Mouse (Mus musculus): ENCODE results near the gene 4930578G10Rik.
"Not testable (repeated sequence)": the region's sequence is repeated elsewhere in the genome, so short reads cannot be mapped to it uniquely, and the experiment has no call there.

The 4930578G10Rik gene

DNA sequence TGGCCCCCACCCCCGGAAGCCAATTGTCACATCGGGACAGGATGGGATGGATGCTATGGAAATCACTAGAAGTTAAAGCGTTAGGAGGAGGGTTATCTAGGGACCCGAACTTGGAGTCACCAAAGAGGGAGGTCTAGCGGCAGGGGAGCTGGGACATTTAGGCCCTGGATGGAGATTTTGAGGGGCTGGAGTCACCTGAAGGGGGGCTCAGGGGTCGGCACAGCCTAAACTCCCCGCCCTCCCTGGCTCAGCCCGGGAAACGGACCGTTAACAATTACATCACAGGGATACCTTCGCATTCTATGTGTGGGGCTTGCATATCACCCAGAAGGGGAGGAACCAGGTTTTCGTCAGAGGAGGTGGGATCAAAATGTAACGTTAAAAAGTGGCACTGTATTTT is at the start of gene 4930578G10Rik:
TSS of gene 4930578G10Rik (plus strand) at position 301 of the 400 bp plus-strand sequence.
- DNase-seq (ENCODE audit: low spot score), result not testable (repeated sequence)

DNA sequence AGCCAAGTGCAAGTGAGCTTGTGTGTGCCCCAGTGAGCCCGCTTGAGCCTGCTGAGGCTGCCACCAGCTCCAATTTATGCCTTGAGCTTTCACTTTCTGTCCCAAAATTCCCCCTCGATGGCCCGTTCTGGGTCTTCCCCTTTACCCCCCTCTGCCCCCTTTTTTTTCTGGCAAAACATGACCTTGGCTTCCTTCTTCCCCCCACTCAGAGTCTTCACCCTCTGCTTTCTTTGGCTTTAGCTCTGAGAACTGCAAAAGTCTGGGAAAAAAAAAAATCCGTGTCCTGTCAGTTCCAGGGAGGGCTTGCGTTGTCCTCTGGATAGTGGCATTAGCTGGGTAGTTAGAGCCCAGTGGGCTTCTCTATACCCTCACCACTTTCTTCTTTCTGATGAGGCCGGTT is 21.1 kb downstream of the 4930578G10Rik start, which contains the start of gene Ccl19:
TSS of gene Ccl19 (minus strand) at position 101 of the 400 bp plus-strand sequence.
- not testable (repeated sequence) for DNase-seq (ENCODE audit: low spot score)

DNA sequence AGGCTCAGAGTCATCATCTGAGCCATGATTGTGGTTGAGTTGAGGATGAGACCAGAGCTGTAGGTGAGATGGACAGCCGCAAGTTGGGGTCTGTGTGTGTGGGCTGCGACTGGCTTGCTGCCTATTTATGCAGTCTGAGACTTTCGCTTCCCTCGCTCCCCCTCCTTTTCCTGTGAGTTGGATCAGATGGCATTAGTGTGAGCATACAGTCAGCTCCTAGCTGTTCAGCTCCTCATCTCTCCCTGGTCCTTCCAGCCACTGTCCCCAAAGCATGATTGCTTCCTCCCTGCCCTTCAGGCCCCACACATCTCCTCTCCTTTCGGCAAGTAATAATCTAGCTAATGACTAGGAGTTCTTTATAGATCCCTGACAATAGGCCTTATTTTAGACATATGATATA is 38.5 kb downstream of the 4930578G10Rik start, which contains the start of gene Ccl21a:
TSS of gene Ccl21a (minus strand) at position 101 of the 400 bp plus-strand sequence.
- not testable (repeated sequence) for DNase-seq (ENCODE audit: low spot score)

DNA sequence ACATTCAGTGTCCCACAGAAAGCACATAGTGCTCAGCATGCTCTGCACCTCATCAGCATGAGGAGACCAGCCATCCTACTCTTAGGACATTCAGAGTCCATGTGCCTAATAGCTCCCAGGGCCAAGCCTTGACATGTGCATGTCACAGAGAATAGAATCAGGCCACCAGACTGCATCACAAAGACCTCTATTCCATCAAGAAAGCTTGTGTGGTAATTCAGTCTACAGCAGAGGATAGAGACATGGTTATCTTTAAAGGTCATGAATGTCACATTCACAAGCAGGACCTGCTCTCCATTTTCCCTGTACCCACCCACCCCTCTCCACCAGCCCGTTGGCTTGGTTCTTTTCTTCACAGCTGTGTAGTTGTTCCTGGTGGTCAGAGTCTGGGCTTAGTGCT is 118.4 kb downstream of the 4930578G10Rik start, which contains the start of gene Fam205a1:
TSS of gene Fam205a1 (minus strand) at position 101 of the 400 bp plus-strand sequence.
- not testable (repeated sequence) for DNase-seq (ENCODE audit: low spot score)

DNA sequence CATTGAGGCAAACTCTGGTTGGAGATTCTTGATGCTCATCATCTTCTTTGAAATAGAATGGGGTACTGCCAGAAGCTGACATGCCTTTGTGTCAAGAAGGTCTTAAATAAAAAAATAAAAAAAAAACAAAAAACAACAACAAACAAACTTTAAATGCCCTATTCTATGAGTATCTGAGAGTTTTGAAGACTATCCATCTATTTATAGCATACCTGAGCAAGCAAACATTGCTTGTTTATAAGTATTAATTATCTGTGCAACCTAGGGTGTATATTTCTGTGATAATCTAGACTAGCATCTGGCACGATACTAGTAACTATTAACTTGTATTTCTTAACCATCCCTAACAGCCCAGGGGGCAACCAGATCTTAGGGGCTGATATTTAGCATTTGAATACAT is 121.3 kb downstream of the 4930578G10Rik start, which contains the start of gene Gm12394:
TSS of gene Gm12394 (minus strand) at position 101 of the 400 bp plus-strand sequence.
- not testable (repeated sequence) for DNase-seq (ENCODE audit: low spot score)

DNA sequence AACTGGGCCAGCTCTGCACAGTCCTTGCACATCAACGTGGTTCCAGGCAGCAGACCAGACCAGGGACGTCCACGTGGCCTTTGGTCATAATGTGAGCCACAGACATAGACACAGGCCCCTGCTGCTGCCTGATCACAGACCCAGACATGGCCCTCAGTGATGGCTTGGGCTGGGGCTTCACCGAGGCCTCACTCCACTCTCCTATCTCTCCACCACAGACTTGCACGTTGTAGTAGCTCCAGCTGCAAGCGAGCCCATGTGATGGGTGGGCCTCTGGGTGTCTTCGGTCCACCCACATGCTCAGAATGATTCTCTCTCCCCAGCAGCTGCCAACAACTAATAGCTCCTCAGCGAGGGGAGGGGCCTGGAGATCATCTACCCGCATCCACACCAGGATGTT is 125.1 kb downstream of the 4930578G10Rik start:
- not testable (repeated sequence) for DNase-seq (ENCODE audit: low spot score)

DNA sequence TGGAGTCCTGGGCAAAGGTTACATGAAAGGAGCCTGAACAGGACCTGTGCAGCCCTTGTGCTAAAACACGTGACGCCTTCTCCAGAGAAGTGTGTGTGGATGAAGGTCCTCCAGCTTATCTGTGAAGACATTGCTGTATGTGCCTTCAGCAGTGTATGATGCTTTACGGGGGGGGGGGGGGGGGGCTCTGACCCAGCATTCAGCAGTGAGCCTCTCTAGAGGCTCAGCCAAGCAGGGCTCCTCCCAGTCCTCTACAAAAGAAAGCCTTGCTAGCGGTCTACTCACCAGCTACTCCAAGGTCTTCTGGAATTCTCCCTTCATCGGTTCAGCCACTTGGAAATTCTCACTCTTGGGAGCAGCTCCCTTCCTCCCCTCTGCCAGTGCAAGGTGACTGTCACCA is 128.1 kb downstream of the 4930578G10Rik start:
- not testable (repeated sequence) for DNase-seq (ENCODE audit: low spot score)

DNA sequence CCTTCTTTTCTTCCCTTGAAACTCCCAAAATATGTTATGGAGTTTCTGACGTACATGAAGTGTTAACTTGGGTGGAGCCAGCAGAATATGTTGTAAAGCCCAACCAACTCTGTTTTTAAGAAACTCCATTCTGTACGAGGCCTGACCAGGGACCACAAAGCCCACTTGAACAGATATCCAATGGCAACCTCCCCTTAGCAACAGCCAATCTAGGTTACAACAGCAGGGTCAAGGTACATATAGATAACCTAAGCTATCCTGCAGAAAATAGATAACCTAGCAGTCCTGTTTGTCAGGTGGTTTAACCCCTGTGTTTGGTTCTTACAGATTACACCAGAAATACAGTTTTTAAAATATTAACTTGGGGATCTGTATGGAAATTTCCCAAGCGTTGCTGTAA is 132.0 kb downstream of the 4930578G10Rik start:
- DNase-seq (ENCODE audit: low spot score), result no peak

DNA sequence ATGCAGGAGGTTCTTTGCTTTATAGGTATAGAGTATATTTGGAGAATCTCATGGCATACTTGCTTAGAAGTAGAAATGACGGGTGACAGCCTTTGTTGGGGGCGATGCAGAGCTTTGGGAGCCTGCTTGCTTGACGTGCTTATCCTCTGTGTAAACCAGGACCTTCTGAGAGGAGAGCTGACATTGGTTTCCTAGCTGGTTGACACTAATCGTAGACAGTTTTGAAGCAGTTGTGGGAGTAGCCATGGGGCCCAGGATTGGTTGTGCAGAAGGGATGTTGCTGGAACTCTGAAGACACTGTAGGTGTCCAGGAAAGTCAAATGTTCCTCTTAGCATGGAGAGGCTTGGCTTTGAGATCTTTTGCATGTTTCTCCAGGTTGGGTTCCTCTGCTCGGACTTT is 132.8 kb downstream of the 4930578G10Rik start:
- DNase-seq (ENCODE audit: low spot score), result no peak

DNA sequence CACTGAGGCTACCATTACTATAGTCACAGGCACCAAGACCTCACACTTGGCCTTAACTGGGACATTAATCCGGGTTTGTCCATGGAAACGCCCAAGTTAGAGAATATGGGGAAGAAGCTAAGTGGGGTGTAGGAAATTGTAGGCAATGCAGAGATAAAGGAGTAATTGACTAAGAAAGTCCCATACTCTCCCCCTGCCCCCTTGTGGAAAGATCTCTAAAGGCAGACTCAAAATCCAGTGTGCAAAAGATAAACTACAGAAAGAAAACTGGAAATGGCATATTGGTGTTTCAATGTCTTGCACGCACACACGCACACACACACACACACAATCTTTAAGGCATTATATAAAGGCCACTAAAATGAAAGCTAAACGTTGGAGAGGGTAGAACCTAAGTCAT is 135.4 kb downstream of the 4930578G10Rik start:
- no peak for DNase-seq (ENCODE audit: low spot score)

DNA sequence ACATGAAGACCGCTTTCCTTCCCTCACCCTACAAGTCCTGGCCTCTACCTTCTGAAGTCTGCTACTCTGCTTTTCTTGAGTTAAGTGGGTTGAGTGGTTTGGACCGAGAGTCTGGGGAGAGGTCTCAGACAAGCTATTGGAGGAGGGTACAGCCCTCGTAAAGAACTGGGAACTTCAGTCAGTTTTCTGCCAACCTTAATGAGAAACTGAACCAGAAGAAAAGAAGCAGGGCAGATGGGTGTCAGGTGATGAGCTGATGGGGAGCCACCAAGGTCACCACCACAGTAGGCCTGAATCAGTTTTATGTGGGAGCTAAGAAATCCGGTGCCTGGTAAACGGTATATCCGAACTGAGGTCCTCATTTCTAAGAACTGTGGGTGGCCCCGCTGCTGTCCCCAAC is 136.8 kb downstream of the 4930578G10Rik start:
- DNase-seq (ENCODE audit: low spot score), result no peak

DNA sequence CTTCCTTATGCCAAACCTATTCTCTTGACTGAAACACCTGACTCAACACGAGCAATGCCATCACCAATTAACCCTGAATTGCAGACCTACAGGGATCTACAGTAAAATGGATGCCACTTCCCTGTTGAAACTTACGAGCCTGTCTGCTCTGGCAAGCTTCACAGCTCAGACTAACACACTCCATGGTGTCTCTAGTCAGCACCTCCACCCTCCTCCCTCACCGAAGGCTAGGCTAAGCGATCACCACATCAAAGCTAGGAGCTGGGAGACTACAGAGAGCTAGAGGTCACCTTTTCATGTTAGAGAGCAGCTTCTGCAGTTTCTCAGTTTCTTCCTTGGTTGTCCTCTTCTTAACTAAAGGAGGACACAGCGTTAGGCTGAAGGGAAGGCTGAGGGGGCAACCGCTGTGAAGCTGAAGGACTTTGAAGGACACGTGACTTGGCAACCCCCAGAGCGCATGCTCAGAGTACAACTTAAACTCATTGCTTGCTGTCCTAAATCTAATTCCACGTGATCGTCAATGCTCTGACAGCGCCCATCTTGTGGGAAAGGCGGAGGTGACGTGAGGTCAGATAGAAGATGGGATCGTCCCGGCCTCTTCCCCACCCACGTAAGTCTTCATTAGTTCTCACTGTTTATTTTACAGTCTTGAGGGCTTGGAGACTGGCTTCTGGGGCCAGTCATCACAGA is 137.5 kb downstream of the 4930578G10Rik start:
- DNase-seq (ENCODE audit: low spot score), result no peak

DNA sequence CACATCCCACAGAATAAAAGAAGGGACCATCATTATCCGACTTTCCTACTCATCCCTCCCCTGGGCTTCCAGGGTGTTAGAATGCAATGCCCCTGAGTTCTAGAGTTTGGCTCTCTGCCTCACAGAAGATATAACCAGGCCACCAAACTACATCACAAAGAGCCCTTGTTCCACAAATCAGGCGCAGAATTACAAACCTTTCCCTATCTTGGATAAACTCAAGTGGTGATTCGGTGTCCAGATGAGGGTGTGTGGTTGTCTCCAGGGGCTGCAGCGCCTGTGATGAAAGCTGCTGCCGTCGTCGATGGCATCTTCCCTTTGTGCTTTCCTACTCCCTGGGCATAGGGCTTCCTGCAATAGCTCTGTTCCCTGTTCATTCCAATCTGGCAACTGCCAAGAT is 138.8 kb downstream of the 4930578G10Rik start, which contains the start of gene Fam205c:
TSS of gene Fam205c (minus strand) at position 101 of the 400 bp plus-strand sequence.
- DNase-seq (ENCODE audit: low spot score), result no peak

DNA sequence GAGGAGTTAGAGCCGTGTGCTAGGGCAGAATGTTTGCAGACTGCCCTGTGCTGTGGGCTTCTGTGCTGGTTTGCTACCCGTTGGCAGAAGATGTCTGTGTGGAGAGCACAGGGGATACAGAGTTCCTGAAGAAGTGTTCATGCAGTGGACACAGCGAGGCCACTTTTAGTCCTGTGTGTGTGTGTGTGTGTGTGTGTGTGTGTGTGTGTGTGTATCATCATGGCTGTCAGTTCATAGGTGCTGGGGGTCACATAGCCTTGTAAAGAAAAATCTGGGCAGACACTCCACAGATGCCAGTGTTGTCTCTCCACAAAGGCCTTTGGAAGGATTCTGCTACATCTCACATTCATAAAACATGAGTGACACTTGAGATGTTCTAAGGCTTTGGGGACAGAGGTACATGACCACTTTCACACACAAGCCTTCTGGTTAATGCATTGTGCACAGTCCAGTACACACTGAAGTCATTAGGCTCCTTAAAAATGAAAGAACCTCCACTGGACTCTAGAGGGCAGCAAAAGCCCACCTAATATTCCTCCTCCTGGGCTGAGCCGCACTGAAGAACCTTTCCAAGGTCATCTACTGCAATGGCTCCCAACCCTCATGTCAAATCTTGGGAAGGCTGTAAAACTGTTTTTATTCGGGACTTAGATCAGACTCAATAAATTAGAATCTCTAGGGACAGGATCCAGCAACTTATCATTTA is 141.4 kb downstream of the 4930578G10Rik start:
- DNase-seq (ENCODE audit: low spot score), result peak; percentile 14

DNA sequence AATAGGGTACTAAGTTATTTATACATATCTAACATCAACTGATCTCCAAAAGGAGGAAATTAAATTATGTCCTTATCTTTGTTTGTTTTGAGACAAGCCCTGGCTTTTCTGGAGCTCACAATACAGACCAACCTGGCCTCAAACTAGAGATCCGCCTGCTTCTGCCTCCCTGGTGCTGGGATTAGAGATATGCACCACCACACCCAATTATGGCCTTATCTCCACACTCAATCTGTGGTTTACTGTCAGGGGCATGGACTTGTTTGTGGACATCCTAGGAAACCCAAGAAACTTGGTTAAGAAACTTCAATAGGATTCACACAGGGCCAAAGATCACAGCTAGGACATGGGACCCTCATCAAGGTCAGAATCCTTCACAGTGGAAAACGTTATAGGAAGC is 142.3 kb downstream of the 4930578G10Rik start:
- no peak for DNase-seq (ENCODE audit: low spot score)

DNA sequence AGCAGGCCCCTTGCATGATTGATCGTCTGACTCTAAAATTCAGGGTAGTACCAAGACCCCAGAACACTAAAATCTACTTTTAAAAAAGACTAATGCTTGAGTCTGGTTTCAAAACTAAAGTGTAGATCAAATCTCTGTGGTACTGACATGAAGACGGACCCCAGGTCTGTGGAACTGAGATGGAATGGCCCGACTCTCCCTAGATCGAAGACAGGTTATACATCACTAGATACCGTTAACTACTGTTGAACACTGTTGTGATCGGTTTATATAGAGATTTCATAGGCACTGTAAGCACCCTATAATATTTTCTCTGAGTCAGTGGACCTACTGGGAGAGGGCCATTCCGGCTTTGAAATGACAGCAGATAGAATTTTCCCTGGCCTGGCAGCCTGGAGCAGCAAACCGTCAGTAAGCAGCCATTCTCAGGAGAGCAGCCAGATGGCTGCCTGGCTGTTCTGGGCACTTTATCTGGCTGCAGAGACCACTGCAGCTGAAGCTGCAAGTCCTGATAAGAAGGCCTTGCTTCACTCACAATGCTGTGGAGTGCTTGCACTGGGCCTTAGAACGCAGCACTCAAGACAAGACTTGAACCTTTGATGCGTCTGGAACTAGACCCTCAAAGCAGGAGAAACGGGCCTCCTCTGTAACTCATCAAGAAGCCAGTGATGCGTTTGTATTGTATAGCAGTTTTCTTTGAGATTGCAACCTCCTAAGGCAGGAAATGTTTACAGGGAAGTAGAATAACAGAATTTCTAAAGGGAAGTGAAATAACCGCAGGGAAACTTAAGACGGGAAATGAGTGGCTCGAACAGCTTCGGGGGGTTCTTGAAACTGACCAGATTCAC is 144.7 kb downstream of the 4930578G10Rik start:
- no peak for DNase-seq (ENCODE audit: low spot score)

DNA sequence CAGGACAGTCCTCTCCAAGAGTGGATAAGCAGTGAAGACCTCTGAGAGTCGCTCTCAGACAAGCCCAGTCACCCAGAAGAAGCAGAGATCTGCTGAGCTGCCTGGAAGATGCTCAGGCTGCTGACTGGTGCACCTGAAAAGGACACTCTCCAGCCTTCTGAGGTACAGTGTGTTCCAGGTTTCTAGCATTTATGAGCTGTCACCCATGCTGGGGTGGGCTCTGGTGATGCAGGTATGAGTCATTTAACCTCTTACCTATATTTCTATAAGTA is 145.3 kb downstream of the 4930578G10Rik start:
- no peak for DNase-seq (ENCODE audit: low spot score)

DNA sequence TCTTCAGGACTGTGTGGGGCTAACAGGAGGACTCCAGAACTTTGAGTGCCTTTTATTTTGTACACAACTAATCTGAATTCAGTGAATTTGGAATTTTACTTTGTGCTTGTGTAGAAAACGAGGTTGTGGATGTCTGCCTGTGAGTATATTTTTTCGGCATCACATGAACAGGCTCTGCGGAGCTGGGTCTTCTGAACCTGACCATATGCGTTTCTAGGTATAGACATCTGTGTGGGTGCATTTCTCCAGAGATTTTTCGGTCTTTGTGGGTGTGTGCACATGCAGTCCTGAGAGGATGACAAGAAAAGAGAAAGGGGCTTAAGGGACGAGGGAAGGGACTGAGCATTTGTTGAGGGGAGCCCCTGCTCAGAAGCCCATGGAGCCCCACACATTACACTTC is 151.6 kb downstream of the 4930578G10Rik start:
- DNase-seq (ENCODE audit: low spot score), result no peak

DNA sequence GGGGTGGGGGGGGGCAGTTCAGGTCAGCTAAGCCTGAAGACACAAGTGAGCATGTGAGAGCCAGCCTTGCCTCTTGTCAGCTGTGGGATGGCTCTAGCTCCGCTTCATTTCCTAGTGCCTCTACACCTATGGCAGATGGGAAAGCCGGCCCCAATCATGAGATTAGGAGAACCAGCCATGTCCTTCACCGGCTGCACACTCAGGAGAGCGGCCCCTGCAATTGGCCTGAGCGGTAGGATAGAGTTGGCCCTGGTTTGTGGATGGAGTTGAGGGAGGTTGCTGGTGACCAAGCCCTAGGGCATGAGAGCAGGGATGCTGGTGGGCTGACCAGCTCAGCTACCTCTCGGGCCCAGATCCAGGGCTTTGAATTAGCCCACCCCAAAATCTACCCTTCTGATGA is 153.5 kb downstream of the 4930578G10Rik start:
- no peak for DNase-seq (ENCODE audit: low spot score)

DNA sequence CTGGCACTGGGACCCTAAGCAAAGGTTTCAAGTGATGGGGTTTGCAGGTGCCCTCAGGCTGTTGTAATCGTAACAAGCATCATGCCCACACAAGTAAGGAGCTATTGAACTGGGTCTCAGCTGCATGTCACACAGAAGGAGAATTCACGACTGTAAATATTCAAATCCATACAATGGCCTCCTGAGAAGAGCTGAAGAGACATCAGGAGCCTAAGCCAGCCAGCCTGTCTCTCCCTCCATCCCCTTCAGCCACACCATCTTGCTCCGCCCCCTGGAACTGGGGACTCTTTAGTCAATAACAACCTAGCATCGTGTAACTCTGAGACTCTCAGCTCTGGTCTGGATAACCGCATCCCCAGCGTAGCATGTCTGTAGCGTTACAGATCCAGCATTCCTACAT is 155.8 kb downstream of the 4930578G10Rik start:
- no peak for DNase-seq (ENCODE audit: low spot score)

DNA sequence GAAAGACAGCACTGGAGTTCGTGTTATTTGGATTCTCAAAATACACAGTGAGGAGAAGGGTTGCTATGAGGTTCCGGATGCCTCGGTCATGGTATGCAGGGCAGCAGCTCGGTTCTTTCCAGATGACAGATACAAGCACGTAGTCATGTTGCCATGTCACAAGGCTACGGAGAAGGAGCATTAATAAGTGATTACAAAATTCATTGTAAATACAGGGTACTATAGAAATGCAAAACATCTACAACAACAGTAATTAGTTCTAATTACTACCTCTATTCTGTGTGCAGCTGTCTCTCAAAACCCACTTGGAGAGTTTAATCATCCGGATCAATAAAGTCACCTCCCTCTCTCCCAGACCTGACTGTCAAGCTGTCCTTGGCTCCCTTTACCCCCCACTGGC is 159.8 kb downstream of the 4930578G10Rik start:
- no peak for DNase-seq (ENCODE audit: low spot score)
